Mouse (Mus musculus) cerebellum, adult 2 months (tissue): Measurements from ENCODE around the gene Dok1.

Experiments
- CTCF ChIP-seq: fragments of 200-500 bp; IDR thresholded peaks from 2 replicates; pipeline ENCODE4 v1.5.1; 2011; ENCODE audit warnings: low read depth, mild to moderate bottlenecking, control low read depth, low read length, moderate library complexity, borderline replicate concordance; ENCODE audit not compliant: insufficient read depth
- POLR2A ChIP-seq: fragments of 200-500 bp; IDR thresholded peaks from 2 replicates; pipeline ENCODE4 v1.6.1; 2011; ENCODE audit warnings: low read length, control low read depth, borderline replicate concordance; ENCODE audit not compliant: insufficient read depth

DNA sequence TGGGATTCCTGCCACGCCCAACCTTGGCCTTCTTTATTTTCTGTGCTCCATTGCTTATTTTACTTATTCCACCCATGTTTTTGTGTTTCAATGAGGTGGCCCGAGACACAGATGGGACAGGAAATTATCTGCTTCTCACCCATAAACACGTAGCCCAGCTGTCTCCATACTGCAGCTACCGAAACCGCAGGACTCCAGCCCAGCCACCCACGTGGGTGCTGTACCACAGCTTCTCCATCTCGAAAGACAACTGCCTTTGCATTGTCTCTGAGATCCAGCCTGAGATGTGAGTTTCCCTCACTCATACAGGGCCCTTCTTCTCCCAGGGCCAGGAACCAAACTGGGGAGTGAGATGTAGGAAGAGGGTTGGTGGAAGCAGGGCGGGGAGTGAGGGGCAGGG lies 32.7 kb upstream of the Dok1 start:
- TF ChIP-seq POLR2A: no peak
- TF ChIP-seq CTCF: no peak
